Mouse (Mus musculus) midbrain, postnatal 0 days (tissue): ENCODE measurements at regions not wholly inside any gene's neighbourhood (a gene's known extent, or its start where the extent isn't known, plus 50 kb on each side); places are given as distances from the start of the nearest gene placed in this dataset.

Experiments
- ATAC-seq: fragments of 200-750 bp; cut with Nextera tagmentation; 2 replicates; pipeline ENCODE4 v1.8.0; 2017; ENCODE audit warnings: moderate number of reproducible peaks, mild to moderate bottlenecking, moderate TSS enrichment, moderate library complexity; ENCODE audit not compliant: low FRiP score
- DNase-seq: peaks from one replicate; pipeline ENCODE4 v3.0.0-alpha.2; 2015; ENCODE audit warnings: low spot score
- H3K27ac ChIP-seq: fragments of 300-500 bp; sonication (generic); 2 replicates; pipeline ENCODE4 v1.5.1; 2014; ENCODE audit warnings: low read depth, mild to moderate bottlenecking, low read length, mixed read lengths
- H3K27me3 ChIP-seq: fragments of 300-500 bp; sonication (generic); 2 replicates; pipeline ENCODE4 v1.6.1; 2014; ENCODE audit warnings: low read length, control low read depth, mixed read lengths; ENCODE audit not compliant: insufficient read depth
- H3K36me3 ChIP-seq: fragments of 300-500 bp; sonication (generic); 2 replicates; pipeline ENCODE4 v1.6.1; 2014; ENCODE audit warnings: low read length, control low read depth, mixed read lengths; ENCODE audit not compliant: insufficient read depth
- H3K4me1 ChIP-seq: fragments of 300-500 bp; sonication (generic); 2 replicates; pipeline ENCODE4 v1.6.1; 2014; ENCODE audit warnings: mild to moderate bottlenecking, control low read depth, antibody characterized with exemption, low read length, mixed read lengths; ENCODE audit not compliant: insufficient read depth
- H3K4me2 ChIP-seq: fragments of 300-500 bp; sonication (generic); 2 replicates; pipeline ENCODE4 v1.6.1; 2014; ENCODE audit warnings: low read depth, mild to moderate bottlenecking, low read length, mixed read lengths; ENCODE audit not compliant: poor library complexity, severe bottlenecking
- H3K4me3 ChIP-seq: fragments of 300-500 bp; sonication (generic); 2 replicates; pipeline ENCODE4 v1.5.1; 2014; ENCODE audit warnings: low read depth, mild to moderate bottlenecking, low read length, moderate library complexity
- H3K9ac ChIP-seq: fragments of 300-500 bp; sonication (generic); replicated peaks from 2 replicates; pipeline ENCODE4 v1.6.1; 2014; ENCODE audit warnings: mild to moderate bottlenecking, low read length, moderate library complexity, mixed read lengths; ENCODE audit not compliant: poor library complexity, severe bottlenecking
- H3K9me3 ChIP-seq: fragments of 300-500 bp; sonication (generic); 2 replicates; pipeline ENCODE4 v1.6.1; 2016; ENCODE audit warnings: low read length, control low read depth
- CTCF ChIP-seq: IDR thresholded peaks from 2 replicates; pipeline ENCODE4 v1.5.1; 2016; ENCODE audit warnings: antibody characterized with exemption, mild to moderate bottlenecking
- WGBS: fragments of 180-500 bp; shearing (Covaris S2); extraction: QIAGEN DNeasy Blood & Tissue Kit; methylation state at CpG from one replicate; pipeline ENCODE4 v1.1.7; 2014; 5-methylcytosine and 5-hydroxymethylcytosine counted together

DNA sequence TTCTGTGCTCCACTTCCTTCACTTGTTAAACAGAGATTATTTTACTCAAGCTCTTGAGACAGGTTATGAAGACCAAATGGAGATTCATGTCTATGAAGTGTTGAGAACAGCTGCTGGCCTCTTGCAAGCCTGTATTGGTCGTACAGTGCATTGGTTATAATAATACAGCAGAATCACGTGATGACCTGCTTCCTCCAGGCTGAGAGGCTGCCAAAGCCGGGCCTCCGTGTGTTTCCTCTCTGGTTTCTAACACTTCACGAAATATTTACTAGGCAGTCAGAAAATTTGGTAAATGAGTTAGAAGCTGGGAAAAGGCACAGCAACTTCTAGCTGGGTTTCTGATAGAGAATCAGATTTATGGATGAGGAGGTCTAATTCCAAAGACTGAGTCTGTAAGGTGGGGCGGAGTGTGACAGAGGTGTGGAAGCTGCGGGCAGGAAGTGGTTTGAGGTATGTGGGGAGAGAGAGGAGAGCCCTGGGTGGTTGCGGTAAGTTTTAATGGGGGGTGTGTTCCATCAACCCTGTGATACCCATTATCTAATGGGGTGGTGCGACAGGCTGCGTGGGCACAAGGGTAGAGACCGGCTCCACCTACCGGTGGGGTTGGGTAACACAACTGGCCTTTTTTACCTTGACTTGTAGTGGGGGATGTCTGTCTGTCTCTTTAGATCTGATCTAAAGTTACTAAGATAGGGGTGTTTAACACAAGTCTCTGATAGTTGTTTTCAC lies 159.5 kb downstream of the Plpp3 start:
- ATAC-seq (no peak), DNase-seq (no peak)
- H3K9ac ChIP-seq, result no peak overlapping the region
- H3K4me1 ChIP-seq, result no peaks in the 10 kb centered on the region
- no peaks in the 10 kb centered on the region for H3K27me3 ChIP-seq
- H3K9me3 ChIP-seq, result no peaks in the 10 kb centered on the region
- H3K36me3 ChIP-seq, result no peaks in the 10 kb centered on the region
- no peak overlapping the region for H3K4me3 ChIP-seq
- H3K4me2 ChIP-seq, result no peak overlapping the region
- no peak overlapping the region for H3K27ac ChIP-seq
- no peak; the same call in 1 of the 2 replicates for TF ChIP-seq CTCF
- 81% methylated on average over 12 of the region's 12 CpGs for WGBS

DNA sequence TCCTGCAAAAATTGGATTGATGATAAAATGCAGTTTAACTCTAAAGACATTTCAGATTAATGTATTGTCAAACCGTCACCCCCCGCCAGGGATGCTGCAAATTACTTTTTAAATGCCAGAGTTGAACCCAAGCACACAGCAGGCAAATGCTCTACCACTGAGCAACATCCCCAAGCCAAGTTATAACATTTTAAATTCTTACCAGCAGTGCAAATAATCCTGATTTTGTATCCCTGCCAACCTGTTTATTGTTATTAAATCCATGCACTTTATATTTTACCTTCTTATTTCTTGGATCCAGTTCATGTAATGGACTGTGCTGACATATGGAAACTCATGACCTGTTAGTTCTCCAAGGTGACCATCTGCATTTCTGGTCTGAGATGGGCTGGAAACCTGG lies 161.3 kb downstream of the Plpp3 start:
- ATAC-seq (no peak), DNase-seq (no peak)
- no peak overlapping the region for H3K9ac ChIP-seq
- H3K36me3 ChIP-seq, result no peaks in the 10 kb centered on the region
- WGBS, result 83% methylated on average over 2 of the region's 2 CpGs
- TF ChIP-seq CTCF, result no peak
- H3K9me3 ChIP-seq, result no peaks in the 10 kb centered on the region
- H3K27me3 ChIP-seq, result no peaks in the 10 kb centered on the region
- H3K4me1 ChIP-seq, result no peaks in the 10 kb centered on the region
- no peak overlapping the region for H3K27ac ChIP-seq
- H3K4me3 ChIP-seq, result no peak overlapping the region
- H3K4me2 ChIP-seq, result no peak overlapping the region

DNA sequence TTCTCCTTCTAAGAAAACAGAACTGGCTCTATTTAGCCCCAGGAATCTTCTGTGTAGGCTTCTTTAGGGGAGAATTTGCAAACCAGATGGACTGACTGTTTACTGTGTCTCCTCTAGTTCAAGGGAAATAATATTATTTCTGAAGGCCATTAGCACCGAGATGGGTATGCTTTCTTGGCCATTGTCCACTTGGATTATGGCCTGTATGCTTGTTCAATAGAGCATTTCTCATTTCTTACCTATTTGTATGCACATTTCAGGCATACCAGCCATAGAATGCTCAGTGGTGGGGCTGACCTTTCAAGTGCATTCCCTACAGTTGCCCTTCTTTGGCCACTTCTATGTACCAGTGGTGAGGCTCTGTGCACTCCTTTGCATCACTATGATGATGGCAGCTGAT lies 166.3 kb downstream of the Plpp3 start:
- Histone ChIP-seq H3K36me3 (no peaks in the 10 kb centered on the region), H3K4me1 (no peaks in the 10 kb centered on the region), H3K9ac (no peak overlapping the region), H3K9me3 (no peaks in the 10 kb centered on the region), H3K4me2 (no peak overlapping the region), H3K4me3 (no peak overlapping the region), H3K27ac (no peak overlapping the region), H3K27me3 (no peaks in the 10 kb centered on the region)
- WGBS, result 68% methylated on average over 1 of the region's 1 CpGs
- TF ChIP-seq CTCF, result no peak
- no peak for DNase-seq
- ATAC-seq, result no peak

DNA sequence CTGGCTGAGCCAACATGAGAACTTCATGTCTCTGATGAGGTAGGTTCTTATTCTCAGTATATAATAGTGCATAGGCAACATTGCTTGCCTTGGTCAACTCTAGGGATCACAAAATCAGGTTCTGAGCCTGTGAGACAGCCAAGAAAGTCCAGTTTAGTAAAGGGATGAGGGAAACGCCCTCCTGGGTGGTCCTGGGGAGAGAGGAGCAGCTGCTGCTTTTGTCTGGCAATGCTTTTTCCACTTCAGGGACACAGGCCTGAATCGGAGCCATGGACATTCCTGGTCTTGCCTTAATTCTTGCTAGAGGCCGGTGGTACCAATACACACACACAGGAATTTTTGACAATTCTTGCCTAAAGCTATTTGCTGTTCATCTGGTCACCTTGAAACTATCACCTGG lies 169.8 kb downstream of the Plpp3 start:
- ATAC-seq (no peak), DNase-seq (no peak)
- TF ChIP-seq CTCF, result no peak
- H3K36me3 ChIP-seq, result no peaks in the 10 kb centered on the region
- H3K4me1 ChIP-seq, result no peaks in the 10 kb centered on the region
- H3K27ac ChIP-seq, result no peak overlapping the region
- no peaks in the 10 kb centered on the region for H3K9me3 ChIP-seq
- no peak overlapping the region for H3K9ac ChIP-seq
- WGBS, result 44% methylated on average over 3 of the region's 3 CpGs
- no peaks in the 10 kb centered on the region for H3K27me3 ChIP-seq
- no peak overlapping the region for H3K4me2 ChIP-seq
- no peak overlapping the region for H3K4me3 ChIP-seq

DNA sequence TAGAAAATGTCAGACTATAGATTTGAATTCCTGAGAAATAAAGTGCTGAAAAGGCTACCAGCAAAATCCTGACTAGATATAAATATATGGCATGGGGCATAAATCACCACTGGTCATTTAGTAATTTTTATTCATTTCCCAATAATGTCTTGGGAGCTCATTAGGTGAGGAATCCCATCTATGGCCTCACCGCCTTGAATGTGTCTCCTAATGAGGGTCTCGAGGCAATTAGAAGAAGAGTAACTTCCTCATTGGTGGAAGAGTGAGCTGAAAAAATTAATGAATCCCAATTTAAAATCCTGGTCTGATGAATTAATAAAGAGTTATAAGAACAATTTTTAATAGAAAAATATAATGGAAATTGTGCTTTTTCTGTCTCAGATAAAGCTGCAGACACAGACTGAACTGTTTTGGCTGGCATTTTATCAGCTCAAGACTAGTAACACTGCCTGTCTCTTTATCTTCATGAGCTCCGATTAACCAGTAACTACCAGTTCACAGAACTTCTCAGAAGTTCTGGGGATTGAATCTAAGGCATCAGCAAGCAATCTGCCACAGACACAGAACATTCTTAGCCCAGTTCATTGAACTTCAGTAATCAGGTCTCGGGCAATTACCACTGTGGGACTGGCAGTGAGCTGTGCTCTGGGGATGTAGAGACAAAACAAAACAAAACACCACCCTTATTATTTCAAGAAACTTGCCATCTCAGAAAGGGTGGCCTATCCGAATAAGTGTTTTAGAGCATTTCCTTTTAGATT lies 170.7 kb downstream of the Plpp3 start:
- H3K27ac ChIP-seq, result no peak overlapping the region
- no peaks in the 10 kb centered on the region for H3K36me3 ChIP-seq
- no peak overlapping the region for H3K4me2 ChIP-seq
- TF ChIP-seq CTCF, result no peak
- DNase-seq (no peak), ATAC-seq (no peak)
- no peaks in the 10 kb centered on the region for H3K4me1 ChIP-seq
- H3K27me3 ChIP-seq, result no peaks in the 10 kb centered on the region
- 79% methylated on average over 5 of the region's 5 CpGs for WGBS
- no peaks in the 10 kb centered on the region for H3K9me3 ChIP-seq
- H3K4me3 ChIP-seq, result no peak overlapping the region
- H3K9ac ChIP-seq, result no peak overlapping the region

DNA sequence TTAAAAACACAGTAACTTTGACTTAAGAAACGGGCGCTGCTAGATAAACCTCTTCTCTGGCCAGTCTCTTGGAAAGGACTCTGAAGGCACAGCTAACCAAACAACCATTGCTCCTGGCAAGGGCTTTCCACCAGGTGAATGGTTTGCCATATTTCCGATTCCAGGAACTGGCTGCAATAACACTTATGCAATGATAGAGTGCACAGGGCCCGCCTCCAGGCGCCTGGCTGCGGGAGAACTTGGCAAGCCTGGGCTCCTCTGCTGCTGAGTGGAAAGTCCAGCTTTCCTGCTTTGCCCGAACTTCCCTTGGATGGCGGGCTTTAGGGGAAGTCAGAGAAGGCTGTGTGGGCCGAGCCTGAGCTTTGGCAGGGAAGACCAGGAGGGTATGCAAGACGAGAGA lies 171.6 kb downstream of the Plpp3 start:
- Histone ChIP-seq H3K4me1 (no peaks in the 10 kb centered on the region), H3K9ac (no peak overlapping the region), H3K4me2 (no peak overlapping the region), H3K27me3 (no peaks in the 10 kb centered on the region), H3K4me3 (no peak overlapping the region), H3K9me3 (no peaks in the 10 kb centered on the region), H3K36me3 (no peaks in the 10 kb centered on the region), H3K27ac (no peak overlapping the region)
- no peak for TF ChIP-seq CTCF
- no peak for DNase-seq
- WGBS, result 83% methylated on average over 10 of the region's 10 CpGs
- ATAC-seq, result no peak
